Mouse (Mus musculus) adrenal gland, postnatal 10 days (tissue): ENCODE results near the gene Pde4d. TPM values are rescaled to one million over a fixed set of nuclear protein-coding genes. Genes with fewer than 3 reads are reported as not detected.

Experiments
- DNase-seq: peaks from one replicate; pipeline ENCODE4 v3.0.0; 2021; ENCODE audit warnings: mixed read lengths
- total RNA-seq, 2 experiments: library from RNA; stranded (reverse); gene quantifications; 2 replicates each; pipeline ENCODE4 v1.2.3; 2021

Gene Pde4d
- total RNA-seq, 2 experiments from 2014 or later: 70.3 to 101 TPM

GRCm38 (mm10) chr13:109047126-109047525, 597.4 kb downstream of the Pde4d start:
- DNase-seq: no peak

DNA sequence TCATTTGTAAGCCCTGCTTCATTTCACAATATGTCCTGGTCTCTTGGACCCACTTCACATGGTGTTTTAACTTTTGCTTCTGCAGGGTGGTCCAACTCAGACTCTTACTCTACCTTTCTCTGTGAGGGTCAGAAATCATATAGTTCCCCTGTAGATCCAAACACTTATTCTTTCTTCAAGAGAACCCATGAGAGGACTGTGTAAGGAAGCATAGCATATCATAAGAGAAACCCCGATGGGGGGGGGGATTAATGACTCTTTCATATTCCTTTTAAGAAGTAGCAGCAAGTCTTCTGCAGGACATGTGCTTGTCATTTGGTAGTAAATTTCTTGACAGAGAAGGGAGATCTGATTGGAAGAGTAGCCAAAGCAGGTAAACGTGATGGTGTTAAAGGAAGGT, 603.1 kb downstream of the Pde4d start:
- DNase-seq: no peak

DNA sequence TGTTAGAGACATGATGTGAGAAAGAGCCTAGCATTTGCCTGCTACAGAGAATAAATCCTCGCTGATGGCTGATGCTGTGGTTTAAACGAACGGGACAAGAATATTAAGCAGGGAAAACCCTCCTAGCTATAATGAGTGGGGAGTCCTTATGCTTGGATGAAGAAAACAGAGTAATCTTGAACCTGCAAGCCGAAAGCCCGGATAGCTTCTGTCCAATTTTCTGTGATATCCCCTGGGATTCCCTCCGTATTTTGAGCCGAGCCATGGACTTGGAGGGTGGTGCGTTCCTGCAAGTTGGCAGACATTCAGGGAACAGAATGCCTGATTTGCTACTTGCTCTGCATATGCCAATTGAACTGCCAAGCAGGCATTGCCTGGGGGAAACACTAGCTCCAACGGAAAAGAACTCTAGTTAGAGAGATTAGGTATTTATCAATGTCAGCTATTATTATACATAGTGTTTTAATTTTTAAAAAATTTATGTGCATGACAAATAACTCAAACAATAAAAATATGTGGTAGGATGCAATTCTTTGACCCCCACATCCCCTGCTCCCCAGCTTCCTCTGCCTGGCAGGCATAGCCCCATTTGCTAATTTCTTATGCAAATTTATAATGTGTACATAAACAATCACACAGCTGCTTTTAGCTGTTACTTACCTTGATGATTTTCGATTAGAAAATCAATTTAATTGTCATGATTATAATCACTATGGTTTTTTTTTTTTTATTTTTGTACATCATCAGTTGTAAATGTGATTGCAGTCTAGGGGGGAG, 603.7 kb downstream of the Pde4d start:
- peak; percentile 52 for DNase-seq

- no peak for DNase-seq
These were observed 608.3 kb downstream of the Pde4d start for GRCm38 (mm10) chr13:109058045-109058444.

DNA sequence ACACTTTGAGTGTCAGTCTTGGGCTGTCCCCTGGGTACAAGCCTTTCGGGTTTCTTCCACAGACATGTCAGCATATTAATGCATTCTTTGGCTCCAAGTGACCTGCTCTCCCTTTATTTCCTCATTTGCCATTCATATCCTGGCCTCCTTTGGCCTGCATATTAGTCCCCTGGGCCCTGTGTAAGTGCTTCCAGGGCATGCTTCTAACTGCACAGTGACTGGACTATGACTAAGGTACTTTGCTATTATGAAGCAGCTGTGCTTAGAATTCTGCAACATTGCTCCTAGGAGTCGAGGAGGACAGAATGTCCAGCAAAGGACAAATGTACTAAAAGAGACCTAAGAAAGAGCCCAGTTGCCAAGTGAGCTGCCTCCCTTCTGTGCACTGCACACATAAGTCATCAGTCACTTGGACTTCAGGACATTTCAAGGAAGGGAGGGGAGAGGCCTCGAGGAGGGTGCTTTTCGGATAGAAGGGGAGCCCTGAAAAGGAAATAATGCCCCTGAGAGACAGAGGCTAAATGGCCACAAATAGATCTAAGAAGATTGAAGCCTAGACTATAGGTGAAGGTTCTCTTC, 616.9 kb downstream of the Pde4d start:
- DNase-seq: peak; percentile 38

DNA sequence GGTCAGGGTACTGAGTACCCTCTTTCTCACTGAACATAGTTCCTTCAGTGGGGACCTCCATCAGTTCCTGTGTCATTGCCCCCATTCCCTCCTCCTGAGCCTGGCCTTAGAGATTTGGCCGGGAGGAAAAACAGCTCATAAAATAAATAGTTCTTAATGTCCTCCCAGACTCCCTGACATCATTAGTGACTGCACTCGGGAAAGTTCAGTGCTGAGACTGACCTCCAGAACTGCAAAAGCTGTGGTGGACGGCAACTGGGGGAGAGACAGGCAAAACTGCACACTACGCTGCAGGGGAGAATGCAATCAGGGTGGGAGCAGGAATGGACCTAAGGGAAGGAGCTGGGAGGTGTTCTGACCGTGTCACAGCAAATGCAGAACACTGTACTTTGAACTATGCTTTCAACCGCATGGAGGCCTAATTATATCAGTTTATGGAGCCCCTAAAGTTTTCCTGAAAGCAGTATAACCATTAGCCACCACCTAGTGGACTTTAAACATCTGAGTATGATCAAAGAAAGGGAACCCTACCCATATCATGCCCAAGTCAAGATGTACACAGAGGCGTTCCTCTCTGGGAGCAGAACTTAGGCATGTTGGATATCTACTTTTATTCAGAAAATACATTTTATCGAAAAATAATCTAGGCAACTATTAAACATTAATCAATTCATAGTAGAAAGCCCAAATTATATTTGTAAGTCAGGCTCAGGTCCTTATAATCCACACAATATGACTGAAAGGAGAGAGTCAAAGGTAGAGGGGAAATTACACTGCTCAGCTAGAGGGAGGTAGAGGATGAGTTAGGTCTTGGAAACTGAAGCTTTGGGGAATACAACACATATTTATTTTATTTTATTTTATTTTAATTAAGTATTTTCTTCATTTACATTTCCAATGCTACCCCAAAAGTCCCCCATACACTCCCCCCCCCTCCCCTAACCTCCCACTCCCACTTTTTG, 618.8 kb downstream of the Pde4d start:
- peak; percentile 3 for DNase-seq

DNA sequence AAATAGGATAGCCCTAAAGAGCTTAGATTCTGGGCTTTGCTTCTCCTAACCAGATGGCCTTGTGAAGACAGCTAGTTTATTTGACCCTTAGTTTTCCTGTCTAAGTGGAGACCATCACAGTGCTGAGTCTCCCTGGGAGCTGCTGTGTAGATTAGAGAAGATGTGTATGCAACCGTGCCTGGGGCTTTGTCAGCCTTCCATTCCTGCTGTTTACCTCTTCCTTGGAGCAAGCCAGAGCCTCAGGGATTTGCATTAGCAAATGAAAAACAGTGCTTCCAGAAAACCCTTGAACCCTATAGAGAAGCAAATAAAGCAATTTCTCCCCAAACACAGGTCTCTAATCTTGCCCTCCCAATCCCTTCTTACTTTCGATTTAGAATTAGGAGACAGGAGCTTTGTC, 623.6 kb downstream of the Pde4d start:
- DNase-seq: no peak

- no peak for DNase-seq
These were observed 624.3 kb downstream of the Pde4d start for GRCm38 (mm10) chr13:109074078-109074477.

- no peak for DNase-seq
These were observed 642.9 kb downstream of the Pde4d start for GRCm38 (mm10) chr13:109092654-109093053.

- DNase-seq: no peak
These were observed 646.9 kb downstream of the Pde4d start for GRCm38 (mm10) chr13:109096654-109097053.

DNA sequence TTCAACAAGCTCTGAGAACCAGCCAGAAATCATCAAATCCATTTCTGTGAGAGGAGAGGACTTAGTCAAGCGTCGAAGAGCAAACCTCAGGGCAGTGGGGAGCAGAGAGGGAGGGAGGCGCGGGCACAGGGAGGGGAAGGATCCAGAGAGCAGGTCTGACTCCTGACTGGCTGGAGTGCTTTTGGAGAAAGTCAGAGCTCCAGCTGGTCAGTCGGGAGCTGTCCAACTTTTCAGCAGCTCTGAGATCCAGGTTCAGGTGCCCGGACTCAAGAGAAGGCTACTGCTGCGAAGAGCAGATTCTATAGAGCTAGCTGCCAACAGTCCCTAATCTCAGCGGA, 666.2 kb downstream of the Pde4d start:
- DNase-seq: peak; percentile 73

DNA sequence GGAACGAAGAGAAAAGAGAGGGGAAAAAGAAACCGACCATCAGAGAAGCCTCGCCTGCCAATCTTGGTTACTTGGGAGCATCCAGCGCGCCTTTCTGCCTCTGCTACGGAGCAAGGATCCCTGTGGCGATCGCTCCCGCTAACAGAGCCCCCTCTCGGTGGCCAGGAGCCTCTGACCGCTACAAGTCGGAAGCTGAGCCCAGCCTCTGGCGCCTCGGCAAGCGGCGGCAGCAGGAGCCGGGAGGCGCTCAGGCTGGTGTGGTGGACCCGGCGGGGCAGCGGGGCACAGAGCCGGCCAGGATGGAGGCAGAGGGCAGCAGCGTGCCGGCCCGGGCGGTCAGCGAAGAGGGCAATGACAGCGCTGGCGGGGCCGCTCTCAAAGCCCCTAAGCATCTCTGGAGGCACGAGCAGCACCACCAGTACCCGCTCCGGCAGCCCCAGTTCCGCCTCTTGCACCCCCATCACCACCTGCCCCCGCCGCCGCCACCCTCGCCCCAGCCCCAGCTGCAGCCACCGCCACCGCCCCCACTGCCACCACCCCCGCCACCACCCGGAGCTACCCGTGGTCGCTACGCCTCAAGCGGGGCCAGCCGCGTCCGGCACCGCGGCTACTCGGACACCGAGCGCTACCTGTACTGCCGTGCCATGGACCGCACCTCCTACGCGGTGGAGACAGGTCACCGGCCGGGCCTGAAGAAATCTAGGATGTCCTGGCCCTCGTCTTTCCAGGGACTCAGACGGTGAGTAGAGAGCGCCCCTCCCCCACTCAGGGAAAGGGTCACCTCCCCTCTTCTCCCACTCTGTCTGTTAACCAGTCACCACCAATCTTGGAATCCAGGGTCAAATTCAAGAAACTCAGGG, 666.8 kb downstream of the Pde4d start:
- peak; percentile 32 for DNase-seq

DNA sequence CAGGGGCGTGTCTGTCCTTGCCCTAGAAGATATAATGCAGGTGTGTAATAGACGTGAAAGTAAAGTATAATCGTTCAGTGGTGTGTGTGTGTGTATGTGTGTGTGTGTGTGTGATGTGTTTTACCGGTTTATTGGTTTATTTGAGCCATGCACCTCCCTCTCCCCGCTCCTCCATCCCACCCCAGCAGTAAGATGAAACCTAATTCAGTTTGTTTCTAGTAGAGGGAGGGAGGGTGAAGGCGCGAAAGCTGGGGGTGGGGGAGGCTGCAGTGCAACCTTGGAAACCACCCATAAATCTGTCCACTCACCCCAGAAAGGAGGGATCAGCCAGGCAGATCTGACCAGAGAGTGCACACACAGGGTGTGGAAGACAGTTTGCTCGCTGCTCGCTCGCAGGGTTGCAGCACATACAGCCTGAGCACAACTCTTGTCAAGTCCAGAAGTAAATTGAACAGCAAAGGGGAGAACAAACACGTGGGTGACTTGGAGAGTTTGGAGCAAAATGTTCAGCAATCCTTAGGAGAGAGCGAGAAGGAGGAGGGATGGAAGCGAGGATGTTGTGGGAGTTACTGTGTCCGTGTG, 667.6 kb downstream of the Pde4d start:
- no peak for DNase-seq

- no peak for DNase-seq
These were observed 668.6 kb downstream of the Pde4d start for GRCm38 (mm10) chr13:109118296-109118800.

DNA sequence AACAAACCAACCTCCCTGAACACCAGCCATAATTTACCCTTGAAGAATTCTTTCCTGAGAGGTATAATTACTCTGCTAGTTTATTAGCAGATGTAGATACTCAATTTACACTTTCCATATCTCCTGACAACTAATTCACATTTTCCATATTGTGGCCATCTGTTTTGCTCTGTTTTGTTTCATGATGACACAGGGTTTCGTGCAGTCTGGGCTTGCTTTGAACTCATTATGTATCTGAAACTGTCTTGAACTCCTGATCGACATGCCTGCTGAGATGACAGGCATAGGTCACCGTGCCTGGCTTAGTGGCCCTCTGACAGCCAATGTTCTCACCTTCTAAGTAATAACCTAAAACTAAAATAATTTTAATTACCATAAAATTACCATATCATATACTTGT, 672.1 kb downstream of the Pde4d start:
- no peak for DNase-seq

GRCm38 (mm10) chr13:109136405-109136804, 686.7 kb downstream of the Pde4d start:
- DNase-seq: no peak

DNA sequence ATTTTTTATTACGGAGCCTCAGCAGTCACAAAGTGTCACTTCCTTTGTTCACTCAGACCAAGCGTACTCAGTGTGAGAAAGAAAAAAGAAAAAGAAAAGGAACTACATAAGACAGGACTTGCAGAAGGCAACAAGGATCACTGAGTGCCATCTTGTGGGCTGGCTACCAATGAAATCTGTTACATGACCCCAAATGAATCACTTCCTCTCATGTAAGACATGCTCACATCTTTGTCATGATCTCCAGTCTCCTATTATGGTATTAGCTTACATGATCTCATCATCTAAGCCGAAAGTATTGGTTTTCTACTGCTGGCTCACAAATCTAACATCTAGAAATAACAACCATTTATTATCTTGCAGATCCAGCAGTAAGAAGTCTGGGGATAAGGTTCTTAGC, 709.0 kb downstream of the Pde4d start:
- DNase-seq: no peak

- no peak for DNase-seq
These were observed 719.0 kb downstream of the Pde4d start for GRCm38 (mm10) chr13:109168556-109169334.

DNA sequence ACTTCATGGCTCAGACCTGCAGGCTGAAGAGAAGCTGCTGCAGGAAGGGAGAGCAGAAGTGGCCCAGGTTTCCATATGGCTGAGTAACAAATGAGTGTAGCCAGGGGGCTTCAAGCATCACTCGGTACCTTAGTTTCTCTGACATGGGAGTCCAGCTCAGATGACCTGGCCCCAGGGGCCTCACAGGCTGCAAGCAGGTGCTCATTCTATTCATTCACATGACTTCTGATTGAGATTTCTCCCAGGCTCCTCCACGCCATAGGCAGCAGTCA, 719.5 kb downstream of the Pde4d start:
- DNase-seq: no peak

GRCm38 (mm10) chr13:109171688-109172087, 721.9 kb downstream of the Pde4d start:
- no peak for DNase-seq

DNA sequence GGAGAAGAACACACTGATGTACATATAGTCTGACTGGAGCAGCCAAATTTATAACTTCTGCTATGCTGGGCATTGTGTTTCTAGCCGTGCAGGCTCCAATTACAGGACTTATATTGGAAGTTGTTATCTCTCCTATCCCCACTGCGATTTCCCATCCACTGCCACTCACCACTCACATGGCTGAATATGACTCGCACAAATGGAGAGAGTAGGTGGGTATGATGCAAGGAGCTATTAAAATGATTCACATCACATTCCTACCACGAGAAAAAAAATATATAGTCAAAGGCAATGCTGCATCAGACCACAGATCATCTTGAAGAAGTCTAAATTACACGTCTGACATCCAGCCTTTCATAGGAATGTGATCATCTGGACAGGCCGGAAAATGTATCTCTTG, 725.5 kb downstream of the Pde4d start:
- no peak for DNase-seq
